Mouse (Mus musculus): ENCODE results near the gene Uxs1.

Uxs1 gene

GRCm38 (mm10) chr1:43803906-43804474, 23.6 kb downstream of the Uxs1 start:
- no peak for DNase-seq (ENCODE audit: low read depth, low spot score)

GRCm38 (mm10) chr1:43798048-43798447, 29.6 kb downstream of the Uxs1 start:
- DNase-seq (ENCODE audit: low read depth, low spot score), result no peak

GRCm38 (mm10) chr1:43789765-43790164, 37.8 kb downstream of the Uxs1 start:
- DNase-seq (ENCODE audit: low read depth, low spot score), result no peak

- DNase-seq (ENCODE audit: low read depth, low spot score), result no peak
Observed at GRCm38 (mm10) chr1:43786711-43787110, 40.9 kb downstream of the Uxs1 start.

GRCm38 (mm10) chr1:43785316-43785715, 42.3 kb downstream of the Uxs1 start:
- DNase-seq (ENCODE audit: low read depth, low spot score), result no peak

GRCm38 (mm10) chr1:43783186-43783585, 44.4 kb downstream of the Uxs1 start:
- DNase-seq (ENCODE audit: low read depth, low spot score), result no peak

GRCm38 (mm10) chr1:43782680-43783079, 44.9 kb downstream of the Uxs1 start:
- no peak for DNase-seq (ENCODE audit: low read depth, low spot score)

- no peak for DNase-seq (ENCODE audit: low read depth, low spot score)
Observed at GRCm38 (mm10) chr1:43781672-43782071, 45.9 kb downstream of the Uxs1 start.

- no peak for DNase-seq (ENCODE audit: low read depth, low spot score)
Observed at GRCm38 (mm10) chr1:43781195-43781594, 46.4 kb downstream of the Uxs1 start.

GRCm38 (mm10) chr1:43776106-43776505, 51.5 kb downstream of the Uxs1 start:
- DNase-seq (ENCODE audit: low read depth, low spot score), result no peak

GRCm38 (mm10) chr1:43774126-43774525, 53.5 kb downstream of the Uxs1 start:
- DNase-seq (ENCODE audit: low read depth, low spot score), result no peak

- no peak for DNase-seq (ENCODE audit: low read depth, low spot score)
Observed at GRCm38 (mm10) chr1:43772694-43773093, 54.9 kb downstream of the Uxs1 start.

GRCm38 (mm10) chr1:43770032-43770431, 57.6 kb downstream of the Uxs1 start:
- no peak for DNase-seq (ENCODE audit: low read depth, low spot score)

- no peak for DNase-seq (ENCODE audit: low read depth, low spot score)
Observed at GRCm38 (mm10) chr1:43769348-43769747, 58.3 kb downstream of the Uxs1 start.

GRCm38 (mm10) chr1:43768385-43768990, 59.1 kb downstream of the Uxs1 start:
- no peak for DNase-seq (ENCODE audit: low read depth, low spot score)

- no peak for DNase-seq (ENCODE audit: low read depth, low spot score)
Observed at GRCm38 (mm10) chr1:43766328-43766727, 61.3 kb downstream of the Uxs1 start.

GRCm38 (mm10) chr1:43764481-43764880, 63.1 kb downstream of the Uxs1 start:
- DNase-seq (ENCODE audit: low read depth, low spot score), result no peak

GRCm38 (mm10) chr1:43760085-43760484, 67.5 kb downstream of the Uxs1 start:
- no peak for DNase-seq (ENCODE audit: low read depth, low spot score)

GRCm38 (mm10) chr1:43754448-43755312, 72.9 kb downstream of the Uxs1 start:
- peak; percentile 13 for DNase-seq (ENCODE audit: low read depth, low spot score)

- DNase-seq (ENCODE audit: low read depth, low spot score), result no peak
Observed at GRCm38 (mm10) chr1:43738519-43738894, 89.1 kb downstream of the Uxs1 start.

GRCm38 (mm10) chr1:43737812-43738518, 89.6 kb downstream of the Uxs1 start:
- DNase-seq (ENCODE audit: low read depth, low spot score), result no peak

GRCm38 (mm10) chr1:43732657-43733056, 94.9 kb downstream of the Uxs1 start:
- no peak for DNase-seq (ENCODE audit: low read depth, low spot score)

Measured in skeletal muscle tissue, adult 2 months (tissue).